Mouse (Mus musculus): Measurements from ENCODE around the gene Usp24.

- TF ChIP-seq ZNF384 (IDR thresholded peaks at IDR 0.05; ENCODE audit: low read depth, low read length) (no peak), ZC3H11A (IDR thresholded peaks at IDR 0.05; ENCODE audit: borderline replicate concordance, low read depth, low read length) (no peak), MAFK (IDR thresholded peaks at IDR 0.05; ENCODE audit: insufficient read depth, low read depth, low read length) (no peak)
Measured at GRCm38 (mm10) chr4:106389908-106390307, 73.9 kb downstream of the Usp24 start.

All from ES-E14 (cell line).